In the genomic region with DNA sequence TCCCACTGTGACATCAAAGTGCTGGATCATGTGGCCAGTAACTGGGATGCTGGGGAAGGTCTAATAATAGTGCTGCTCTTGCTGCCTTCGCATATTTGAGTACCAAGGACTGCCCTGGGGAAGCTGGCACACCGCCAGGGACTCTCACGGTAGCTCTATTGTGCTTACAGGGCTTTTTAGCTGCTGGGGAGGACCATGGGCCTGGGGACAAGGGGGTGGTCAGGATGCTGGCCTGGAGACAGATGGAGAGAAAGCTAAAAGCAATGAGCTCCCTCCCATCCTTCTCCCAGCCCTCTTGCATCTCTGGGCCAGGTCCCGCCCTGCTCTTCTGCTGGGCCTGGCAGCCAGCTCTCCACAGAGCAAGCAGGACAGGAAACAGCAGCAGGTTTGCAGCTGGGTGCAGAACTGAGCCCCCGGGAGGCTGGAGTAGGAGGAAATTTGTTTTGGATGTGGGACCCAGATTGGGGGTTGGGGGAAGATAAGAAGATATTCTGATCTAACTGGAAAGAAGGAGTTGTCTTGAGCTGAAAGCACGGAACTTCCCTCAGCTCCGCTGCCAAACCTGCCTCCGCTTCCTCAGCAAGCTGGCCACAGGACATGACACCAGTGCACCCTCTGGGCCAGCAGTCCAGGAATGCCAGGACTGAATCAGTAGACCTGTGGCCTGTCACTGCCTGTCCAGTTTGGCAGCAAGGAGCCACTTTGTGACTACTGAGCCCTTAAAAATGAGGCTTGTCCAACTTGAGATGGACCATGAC, we compare ENCODE assay signal across 8 mouse cellular contexts.
DNase-seq lines count a peak whose midpoint lies in the region; ATAC-seq lines count a peak whose summit lies in the region.
"Had no signal": no experiment of that assay in that cellular context is flagged by ENCODE, and none has a peak within 500 bp of the region (broad histone marks: within the 10 kb centered on the region; RNA-seq: fewer than 3 reads in every experiment).

No protein-coding gene starts in this region.

- no peak overlapping the region for H3K9ac ChIP-seq in hindbrain, embryonic 12.5 days
- H3K9ac ChIP-seq in neural tube, embryonic 13.5 days = no peak overlapping the region

- H3K27me3 ChIP-seq in hindbrain, embryonic 12.5 days = 0 out of 2 replicates have a peak, but pooled peaks cover 2% of the 10 kb centered on the region
- no peaks in the 10 kb centered on the region for H3K27me3 ChIP-seq in neural tube, embryonic 13.5 days

- 42% methylated on average over 8 of the region's 8 CpGs for WGBS in hindbrain, embryonic 12.5 days
- 36% methylated on average over 8 of the region's 8 CpGs for WGBS in neural tube, embryonic 13.5 days

- H3K4me1 ChIP-seq in hindbrain, embryonic 12.5 days = peaks cover 9% of the 10 kb centered on the region
- H3K4me1 ChIP-seq in neural tube, embryonic 13.5 days (replicated peaks) = peaks cover 19% of the 10 kb centered on the region

- H3K4me3 ChIP-seq in hindbrain, embryonic 12.5 days = no peak overlapping the region
- H3K4me3 ChIP-seq in neural tube, embryonic 13.5 days = no peak overlapping the region
- H3K4me3 ChIP-seq: myocyte had no signal

- intact Hi-C loops in left cerebral cortex, postnatal 4 days (cut with DNase I) = loop anchor here (10.0 kb wide), 1 partner anchor 45 kb away; no protein-coding TSS in a partner anchor

- H3K9me3 ChIP-seq in hindbrain, embryonic 12.5 days (replicated peaks) = no peaks in the 10 kb centered on the region
- no peaks in the 10 kb centered on the region for H3K9me3 ChIP-seq in neural tube, embryonic 13.5 days

- ATAC-seq in hindbrain, embryonic 12.5 days (ENCODE audit: low FRiP score) = peak; percentile 87
- ATAC-seq in neural tube, embryonic 13.5 days (ENCODE audit: low read depth) = peak; percentile 90

- DNase-seq in adrenal gland, postnatal 14 days = peak; percentile 82
- peak; percentile 75 for DNase-seq in cerebellum, adult 9-11 months
- peak; percentile 24 for DNase-seq in gastrocnemius, adult 18-20 months (ENCODE audit: low spot score)
- DNase-seq in left cerebral cortex, postnatal 4 days = peak; percentile 92
- DNase-seq in urinary bladder, postnatal 10 days (ENCODE audit: low spot score) = peak; percentile 35

- peak overlapping the region; percentile 78 for H3K27ac ChIP-seq in hindbrain, embryonic 12.5 days
- H3K27ac ChIP-seq in neural tube, embryonic 13.5 days (replicated peaks) = peak overlapping the region; percentile 79

- H3K36me3 ChIP-seq in hindbrain, embryonic 12.5 days = no peaks in the 10 kb centered on the region
- H3K36me3 ChIP-seq in neural tube, embryonic 13.5 days = no peaks in the 10 kb centered on the region

- H3K4me2 ChIP-seq in hindbrain, embryonic 12.5 days (replicated peaks) = 0 out of 2 replicates have a peak overlapping the region, but pooled peaks have one; percentile 11
- no peak overlapping the region for H3K4me2 ChIP-seq in neural tube, embryonic 13.5 days

Comparison
In these comparisons a context has a peak if more than half of its experiments do, and no peak if none do; other contexts are left out.
1. DNase-seq: peak in every context shown above with its lines; median percentile 92 in left cerebral cortex, postnatal 4 days; 82 in adrenal gland, postnatal 14 days; 75 in cerebellum, adult 9-11 months; 35 in urinary bladder, postnatal 10 days; 24 in gastrocnemius, adult 18-20 months.